Mouse (Mus musculus) forebrain, postnatal 0 days (tissue): ENCODE results near the gene Strn. TPM values are rescaled to one million over a fixed set of nuclear protein-coding genes. Genes with fewer than 3 reads are reported as not detected.

Experiments used
- ATAC-seq: fragments of 200-750 bp; cut with Nextera tagmentation; 2 replicates; pipeline ENCODE4 v1.8.0; 2017; ENCODE audit warnings: mild to moderate bottlenecking, moderate library complexity
- DNase-seq: peaks from one replicate; pipeline ENCODE4 v3.0.0-alpha.2; 2015
- H3K27ac ChIP-seq: fragments of 300-500 bp; sonication (generic); 2 replicates; pipeline ENCODE4 v1.5.1; 2014; ENCODE audit warnings: low read depth, mild to moderate bottlenecking, antibody characterized with exemption, low read length, moderate library complexity, mixed read lengths
- H3K27me3 ChIP-seq: fragments of 300-500 bp; sonication (generic); 2 replicates; pipeline ENCODE4 v1.6.1; 2014; ENCODE audit warnings: mild to moderate bottlenecking, low read length, mixed read lengths; ENCODE audit not compliant: insufficient read depth
- H3K36me3 ChIP-seq: fragments of 300-500 bp; sonication (generic); 2 replicates; pipeline ENCODE4 v1.6.1; 2014; ENCODE audit warnings: mild to moderate bottlenecking, moderate library complexity; ENCODE audit not compliant: insufficient read depth
- H3K4me1 ChIP-seq: fragments of 300-500 bp; sonication (generic); 2 replicates; pipeline ENCODE4 v1.6.1; 2014; ENCODE audit warnings: antibody characterized with exemption; ENCODE audit not compliant: insufficient read depth
- H3K4me2 ChIP-seq: fragments of 300-500 bp; sonication (generic); 2 replicates; pipeline ENCODE4 v1.6.1; 2014; ENCODE audit warnings: low read depth, mild to moderate bottlenecking, moderate library complexity
- H3K4me3 ChIP-seq: fragments of 300-500 bp; sonication (generic); 2 replicates; pipeline ENCODE4 v1.5.1; 2014; ENCODE audit warnings: low read depth, low read length, mixed read lengths
- H3K9ac ChIP-seq: fragments of 300-500 bp; sonication (generic); 2 replicates; pipeline ENCODE4 v1.6.1; 2014; ENCODE audit warnings: mild to moderate bottlenecking
- H3K9me3 ChIP-seq: fragments of 300-500 bp; sonication (generic); 2 replicates; pipeline ENCODE4 v1.6.1; 2016; ENCODE audit warnings: low read length
- CTCF ChIP-seq: sonication (generic); IDR thresholded peaks from 2 replicates; pipeline ENCODE4 v1.5.1; 2016; ENCODE audit warnings: antibody characterized with exemption, control low read depth, low read depth
- WGBS: fragments of 180-500 bp; shearing (Covaris S2); extraction: QIAGEN DNeasy Blood & Tissue Kit; methylation state at CpG from one replicate; pipeline ENCODE4 v1.1.7; 2014; 5-methylcytosine and 5-hydroxymethylcytosine counted together
- polyA plus RNA-seq: library from polyadenylated mRNA; unstranded; fragments of >200 nt; fragmentation: Nextera tagmentation; extraction: Ambion mirVana; gene quantifications from 2 replicates; pipeline ENCODE4 v1.2.1, GENCODE M21; 2015
- total RNA-seq: library from RNA; depleted of rRNA; stranded (reverse); fragments of >200 nt; gene quantifications from 2 replicates; pipeline ENCODE4 v1.2.3, GENCODE M21; 2014

Gene Strn
- total and polyA plus RNA-seq, 2 experiments from 2014 or later: 4.2 to 23.1 TPM

DNA sequence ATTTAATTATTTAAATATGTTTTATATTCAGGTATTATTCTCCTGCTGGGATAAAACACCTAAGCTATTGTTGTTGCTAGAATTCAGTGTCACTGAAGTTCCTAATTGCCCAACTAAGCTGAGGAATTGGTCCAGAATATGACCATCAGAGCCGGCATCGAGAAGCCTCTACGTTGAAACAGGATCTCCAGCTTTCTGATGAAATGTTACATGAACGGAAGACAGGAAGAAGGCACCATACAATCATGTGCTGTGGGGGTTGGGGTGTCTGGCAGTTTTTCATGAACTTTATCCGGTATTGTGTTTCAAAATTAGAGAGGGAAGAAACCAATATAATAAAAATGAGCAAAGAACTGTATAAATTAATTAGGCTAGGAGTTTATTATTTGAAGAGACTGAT lies 26.3 kb upstream of the Strn start:
- H3K4me2 ChIP-seq: no peak overlapping the region
- ATAC-seq (no peak), DNase-seq (no peak)
- H3K4me3 ChIP-seq: no peak overlapping the region
- H3K36me3 ChIP-seq: peaks cover 56% of the 10 kb centered on the region
- no peak for TF ChIP-seq CTCF
- no peak overlapping the region for H3K9ac ChIP-seq
- H3K4me1 ChIP-seq: no peaks in the 10 kb centered on the region
- H3K27ac ChIP-seq: no peak overlapping the region
- WGBS: 92% methylated on average over 5 of the region's 5 CpGs
- no peaks in the 10 kb centered on the region for H3K27me3 ChIP-seq
- no peaks in the 10 kb centered on the region for H3K9me3 ChIP-seq

DNA sequence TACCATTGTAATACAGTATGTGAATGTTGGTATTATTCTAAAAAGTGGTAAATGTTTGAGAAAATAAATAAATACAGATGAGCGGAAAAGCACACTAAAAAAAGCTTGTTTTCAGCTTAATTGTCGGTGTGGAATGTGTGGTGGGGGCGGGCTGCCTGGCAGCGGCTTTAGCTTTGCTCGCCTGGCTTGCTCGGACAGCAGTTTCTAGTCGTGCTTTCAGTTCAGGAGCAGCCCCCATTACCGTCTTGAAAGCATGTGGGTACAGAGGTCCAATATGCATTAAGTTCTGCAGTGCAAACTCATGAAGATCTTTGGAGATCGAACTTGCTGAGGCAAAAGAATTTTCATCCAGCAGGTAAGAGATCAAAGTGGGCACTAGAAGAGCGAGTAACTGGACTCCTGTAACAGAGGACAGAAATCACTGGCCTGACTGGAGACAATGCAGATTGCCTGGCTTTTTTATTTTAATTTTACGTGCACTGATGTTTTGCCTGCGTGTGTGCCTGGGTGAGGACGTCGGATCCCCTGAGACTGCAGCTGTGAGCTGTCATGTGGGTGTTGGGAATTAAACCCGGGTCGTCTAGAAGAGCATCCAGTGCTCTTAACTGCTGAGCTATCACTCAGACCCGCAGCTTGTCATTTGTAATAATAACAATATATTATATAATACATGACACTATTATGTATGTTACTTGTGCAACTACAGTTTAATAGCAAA lies 16.1 kb upstream of the Strn start:
- DNase-seq: no peak
- no peak overlapping the region for H3K9ac ChIP-seq
- H3K36me3 ChIP-seq: peaks cover 44% of the 10 kb centered on the region
- no peak for TF ChIP-seq CTCF
- ATAC-seq: no peak
- no peak overlapping the region for H3K4me3 ChIP-seq
- H3K27ac ChIP-seq: no peak overlapping the region
- no peaks in the 10 kb centered on the region for H3K9me3 ChIP-seq
- no peaks in the 10 kb centered on the region for H3K4me1 ChIP-seq
- no peaks in the 10 kb centered on the region for H3K27me3 ChIP-seq
- H3K4me2 ChIP-seq: no peak overlapping the region
- WGBS: 43% methylated on average over 17 of the region's 17 CpGs

DNA sequence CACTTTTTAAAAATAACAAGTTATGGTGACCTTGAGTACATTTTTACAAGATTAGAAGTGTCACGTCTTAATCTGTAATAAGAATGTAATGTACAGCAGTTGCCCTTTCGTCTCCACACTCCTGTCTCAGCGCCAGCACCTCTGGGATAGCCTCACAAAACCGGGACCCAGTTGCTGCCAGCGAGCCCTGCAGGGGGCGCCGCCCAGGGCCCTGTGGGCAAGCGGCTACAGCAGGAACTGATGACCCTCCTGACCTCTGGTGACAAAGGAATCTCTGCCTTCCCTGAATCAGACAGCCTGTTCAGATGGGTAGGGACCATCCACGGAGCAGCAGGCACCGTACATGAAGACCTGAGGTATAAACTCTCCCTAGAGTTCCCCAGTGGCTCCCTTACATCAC lies 15.1 kb upstream of the Strn start:
- Histone ChIP-seq H3K4me2 (no peak overlapping the region), H3K9me3 (no peaks in the 10 kb centered on the region), H3K9ac (no peak overlapping the region), H3K4me1 (no peaks in the 10 kb centered on the region), H3K4me3 (no peak overlapping the region), H3K27me3 (no peaks in the 10 kb centered on the region), H3K27ac (no peak overlapping the region), H3K36me3 (peaks cover 38% of the 10 kb centered on the region)
- TF ChIP-seq CTCF: no peak
- DNase-seq: no peak
- ATAC-seq: no peak
- WGBS: 57% methylated on average over 10 of the region's 10 CpGs

DNA sequence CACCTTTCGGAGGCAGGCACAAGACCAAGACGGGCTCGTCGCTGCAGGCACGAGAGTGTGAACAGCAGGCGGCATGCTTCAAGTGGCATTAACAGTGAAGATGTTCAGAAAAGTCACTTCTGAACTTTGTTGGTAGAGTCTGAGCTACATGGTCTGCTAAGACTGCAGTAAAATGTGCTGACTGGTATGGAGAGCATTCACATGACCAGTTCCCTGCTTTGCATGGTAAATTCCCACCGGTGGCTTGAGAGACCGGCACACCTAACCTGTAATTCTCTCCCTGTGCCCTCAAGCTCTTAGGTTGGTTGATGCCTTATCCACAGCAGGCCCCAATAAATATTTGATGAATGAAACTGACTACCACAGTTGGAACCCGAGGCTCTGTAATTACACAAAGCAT lies 11.4 kb upstream of the Strn start:
- ATAC-seq (no peak), DNase-seq (no peak)
- H3K36me3 ChIP-seq: peaks cover 14% of the 10 kb centered on the region
- H3K27me3 ChIP-seq: no peaks in the 10 kb centered on the region
- WGBS: 88% methylated on average over 9 of the region's 9 CpGs
- TF ChIP-seq CTCF: no peak
- no peak overlapping the region for H3K9ac ChIP-seq
- no peaks in the 10 kb centered on the region for H3K9me3 ChIP-seq
- H3K4me2 ChIP-seq: no peak overlapping the region
- no peak overlapping the region for H3K27ac ChIP-seq
- no peaks in the 10 kb centered on the region for H3K4me1 ChIP-seq
- no peak overlapping the region for H3K4me3 ChIP-seq

DNA sequence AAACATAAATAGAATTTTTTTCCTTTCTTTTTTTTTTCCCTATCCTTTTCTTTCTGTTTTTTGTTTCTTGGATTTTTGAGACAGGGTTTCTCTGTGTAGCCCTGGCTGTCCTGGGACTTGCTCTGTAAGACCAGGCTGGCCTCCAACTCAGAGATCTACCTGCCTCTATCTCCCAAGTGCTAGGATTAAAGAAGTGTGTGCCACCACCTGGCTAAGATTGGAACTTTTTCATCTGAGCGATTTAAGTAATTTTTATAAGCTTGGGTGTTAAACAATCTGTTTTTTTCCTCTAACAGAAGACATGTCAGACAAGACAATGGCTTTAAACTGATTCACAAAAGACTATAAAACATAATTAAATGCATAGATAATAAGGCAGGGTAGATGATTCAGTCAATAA lies 1.4 kb upstream of the Strn start:
- ATAC-seq: no peak
- no peaks in the 10 kb centered on the region for H3K9me3 ChIP-seq
- TF ChIP-seq CTCF: peak; percentile 33
- H3K27me3 ChIP-seq: no peaks in the 10 kb centered on the region
- no peak overlapping the region for H3K4me2 ChIP-seq
- no peak for DNase-seq
- peaks cover 10% of the 10 kb centered on the region for H3K4me1 ChIP-seq
- WGBS: 43% methylated on average over 1 of the region's 1 CpGs
- H3K36me3 ChIP-seq: no peaks in the 10 kb centered on the region
- H3K27ac ChIP-seq: no peak overlapping the region
- H3K9ac ChIP-seq: no peak overlapping the region
- no peak overlapping the region for H3K4me3 ChIP-seq

DNA sequence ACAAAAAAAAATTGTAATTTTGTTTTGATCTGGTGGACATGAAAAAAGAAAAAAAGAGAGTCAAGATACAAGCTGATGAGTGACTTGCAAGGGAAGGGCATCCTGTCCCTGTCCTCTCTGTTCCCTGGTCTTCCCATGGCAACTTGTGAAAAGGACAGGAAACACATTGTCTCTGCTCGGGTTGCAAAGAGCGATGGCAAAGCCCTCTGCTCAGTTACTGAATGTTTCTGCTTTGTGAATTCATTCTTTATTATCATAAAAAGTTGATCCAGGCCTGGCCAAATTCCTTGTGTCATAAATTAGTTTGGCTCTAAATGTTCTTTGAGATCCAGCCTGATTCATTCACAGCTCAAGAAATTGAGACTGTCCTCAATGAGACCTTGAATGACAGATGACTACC lies 775 bp upstream of the Strn start:
- ATAC-seq: no peak

DNA sequence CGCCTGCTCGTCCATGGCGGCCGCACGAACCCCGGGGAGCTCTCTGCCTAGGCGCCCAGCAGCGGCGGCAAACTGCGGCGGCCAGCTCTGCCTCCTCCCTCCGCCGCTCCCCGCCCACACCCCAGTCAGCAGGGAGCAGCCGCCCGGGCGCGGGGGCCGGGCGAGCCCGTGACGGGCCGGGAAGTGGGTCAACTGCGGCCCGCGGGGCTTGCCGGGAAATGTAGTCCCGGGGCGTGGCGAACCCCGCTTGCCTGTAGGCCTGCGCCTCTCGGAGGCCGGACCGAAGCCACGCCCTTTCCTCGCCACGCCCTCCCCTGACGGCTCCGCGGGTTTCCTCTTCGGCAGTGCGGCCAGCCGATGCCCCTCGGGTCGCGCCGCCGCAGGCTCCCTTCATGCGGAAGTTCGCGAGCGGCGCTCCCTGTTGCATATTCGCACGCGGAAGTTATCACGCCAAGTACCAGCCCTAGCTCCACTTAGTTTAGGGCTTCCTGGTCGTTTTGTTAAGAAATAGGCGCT lies 465 bp downstream of the Strn start:
- TF ChIP-seq CTCF: no peak
- DNase-seq (peak; percentile 96), ATAC-seq (peak; percentile 99)
- no peaks in the 10 kb centered on the region for H3K9me3 ChIP-seq
- peak overlapping the region; percentile 99 for H3K4me3 ChIP-seq
- H3K9ac ChIP-seq: peak overlapping the region; percentile 96
- H3K27me3 ChIP-seq: no peaks in the 10 kb centered on the region
- H3K4me2 ChIP-seq: peak overlapping the region; percentile 63
- H3K4me1 ChIP-seq: peaks cover 10% of the 10 kb centered on the region
- peak overlapping the region; percentile 79 for H3K27ac ChIP-seq
- no peaks in the 10 kb centered on the region for H3K36me3 ChIP-seq
- WGBS: 1% methylated on average over 40 of the region's 60 CpGs

More for the DNA sequence above, 775 bp upstream of the Strn start:
- TF ChIP-seq CTCF: no peak
- no peaks in the 10 kb centered on the region for H3K9me3 ChIP-seq
- H3K27me3 ChIP-seq: no peaks in the 10 kb centered on the region
- H3K4me3 ChIP-seq: no peak overlapping the region
- H3K36me3 ChIP-seq: no peaks in the 10 kb centered on the region
- no peak overlapping the region for H3K9ac ChIP-seq
- 36% methylated on average over 2 of the region's 2 CpGs for WGBS
- H3K4me2 ChIP-seq: no peak overlapping the region
- no peak overlapping the region for H3K27ac ChIP-seq
- no peak for DNase-seq
- H3K4me1 ChIP-seq: peaks cover 10% of the 10 kb centered on the region
